Mouse (Mus musculus) CH12.LX (cell line): ENCODE measurements around the gene Rnaset2a. TPM values are rescaled to one million over a fixed set of nuclear protein-coding genes. Genes with fewer than 3 reads are reported as not detected.

Experiments
- DNase-seq: peaks from one replicate; pipeline ENCODE4 v3.0.0-alpha.2; 2013; ENCODE audit errors: extremely low read depth
- H3K27ac ChIP-seq: 2 replicates; pipeline ENCODE4 v1.5.1; 2012; ENCODE audit warnings: low read depth, mild to moderate bottlenecking, control low read depth, moderate library complexity; ENCODE audit not compliant: insufficient read depth
- H3K27me3 ChIP-seq: replicated peaks from 2 replicates; pipeline ENCODE3; 2012; ENCODE audit warnings: inconsistent platforms
- H3K36me3 ChIP-seq, 2 experiments: replicated peaks in 1 of 2; 2 replicates each; pipeline versions ENCODE3 to v1.6.1; 2012; ENCODE audit warnings: inconsistent platforms in 1 of 2, low read length in 1 of 2, mild to moderate bottlenecking in 1 of 2, mixed read lengths in 1 of 2, moderate library complexity in 1 of 2; ENCODE audit not compliant: control insufficient read depth in 1 of 2, insufficient read depth in 1 of 2
- H3K4me1 ChIP-seq, 2 experiments: 2 replicates each; pipeline ENCODE4 v1.6.1; 2012; ENCODE audit warnings: inconsistent platforms in 1 of 2, moderate library complexity in 1 of 2; ENCODE audit not compliant: insufficient read depth in 2 of 2, control insufficient read depth in 1 of 2
- H3K4me2 ChIP-seq: 2 replicates; pipeline ENCODE4 v1.6.1; 2012; ENCODE audit warnings: low read depth, mild to moderate bottlenecking, control low read depth; ENCODE audit not compliant: poor library complexity, insufficient read depth, severe bottlenecking
- H3K4me3 ChIP-seq, 3 experiments: fragments of 150-350 bp in 1 of 3; sonication (generic) in 1 of 3; replicated peaks in 1 of 3; 2 replicates each; pipeline versions ENCODE3 to v1.5.1; 2011 to 2012; ENCODE audit warnings: low read depth in 2 of 3, low read length in 2 of 3, mild to moderate bottlenecking in 2 of 3, moderate library complexity in 2 of 3, control low read depth in 1 of 3, improper control_type of control experiment in 1 of 3, inconsistent platforms in 1 of 3, mixed read lengths in 1 of 3; ENCODE audit not compliant: poor library complexity in 1 of 3
- H3K79me2 ChIP-seq: replicated peaks from 2 replicates; pipeline ENCODE4 v1.6.1; 2012; ENCODE audit warnings: mild to moderate bottlenecking, moderate library complexity; ENCODE audit not compliant: control insufficient read depth, poor library complexity, insufficient read depth, severe bottlenecking; ENCODE audit errors: extremely low read depth
- H3K9ac ChIP-seq: 2 replicates; pipeline ENCODE4 v1.6.1; 2012; ENCODE audit warnings: low read depth, mild to moderate bottlenecking, control low read depth, moderate library complexity; ENCODE audit not compliant: insufficient read depth
- H3K9me3 ChIP-seq: replicated peaks from 2 replicates; pipeline ENCODE3; 2012; ENCODE audit warnings: low read length, inconsistent platforms, mixed read lengths
- BHLHE40 ChIP-seq: IDR thresholded peaks from 2 replicates; pipeline ENCODE4 v1.6.1; 2011; ENCODE audit warnings: mild to moderate bottlenecking, low read depth, low read length, improper control_type of control experiment
- CHD1 ChIP-seq: IDR thresholded peaks from 2 replicates; pipeline ENCODE4 v1.6.1; 2012; ENCODE audit warnings: low read depth, low read length, improper control_type of control experiment, inconsistent platforms
- CHD2 ChIP-seq: IDR thresholded peaks from 2 replicates; pipeline ENCODE4 v1.6.1; 2011; ENCODE audit warnings: low read length, improper control_type of control experiment
- CTCF ChIP-seq, 2 experiments: IDR thresholded peaks in 1 of 2; conservative IDR thresholded peaks in 1 of 2; 2 replicates each; pipeline ENCODE4 v1.5.1; 2011 to 2012; ENCODE audit warnings: low read depth in 2 of 2, low read length in 2 of 2, improper control_type of control experiment in 1 of 2, inconsistent platforms in 1 of 2, mild to moderate bottlenecking in 1 of 2, moderate library complexity in 1 of 2
- ELF1 ChIP-seq: IDR thresholded peaks from 2 replicates; pipeline ENCODE4 v1.6.1; 2014; ENCODE audit warnings: low read depth, mild to moderate bottlenecking, inconsistent platforms, low read length, improper control_type of control experiment
- EP300 ChIP-seq: IDR thresholded peaks from 2 replicates; pipeline ENCODE4 v1.6.1; 2011; ENCODE audit warnings: low read length, improper control_type of control experiment
- GABPA ChIP-seq: IDR thresholded peaks from 2 replicates; pipeline ENCODE4 v1.6.1; 2012; ENCODE audit warnings: low read depth, low read length, improper control_type of control experiment, inconsistent platforms; ENCODE audit not compliant: insufficient replicate concordance
- HCFC1 ChIP-seq: IDR thresholded peaks from 2 replicates; pipeline ENCODE4 v1.6.1; 2012; ENCODE audit warnings: low read depth, mild to moderate bottlenecking, inconsistent platforms, low read length, improper control_type of control experiment
- KAT2A ChIP-seq: IDR thresholded peaks from 2 replicates; pipeline ENCODE4 v1.6.1; 2012; ENCODE audit warnings: low read length, improper control_type of control experiment, inconsistent platforms; ENCODE audit not compliant: insufficient replicate concordance
- MXI1 ChIP-seq: IDR thresholded peaks from 2 replicates; pipeline ENCODE4 v1.6.1; 2011; ENCODE audit warnings: mild to moderate bottlenecking, low read depth, low read length, improper control_type of control experiment
- MYC ChIP-seq: IDR thresholded peaks from 2 replicates; pipeline ENCODE4 v1.6.1; 2011; ENCODE audit warnings: low read depth, mild to moderate bottlenecking, improper control_type of control experiment, low read length
- NRF1 ChIP-seq: IDR thresholded peaks from 2 replicates; pipeline ENCODE4 v1.6.1; 2014; ENCODE audit warnings: low read depth, mild to moderate bottlenecking, inconsistent platforms, low read length, improper control_type of control experiment, moderate library complexity
- PAX5 ChIP-seq: IDR thresholded peaks from 2 replicates; pipeline ENCODE4 v1.6.1; 2012; ENCODE audit warnings: low read length, inconsistent platforms, mixed read lengths
- POLR2A ChIP-seq: IDR thresholded peaks from 2 replicates; pipeline ENCODE4 v1.6.1; 2011; ENCODE audit warnings: low read depth, mild to moderate bottlenecking, improper control_type of control experiment, low read length
- RCOR1 ChIP-seq: conservative IDR thresholded peaks from 2 replicates; pipeline ENCODE4 v1.6.1; 2012; ENCODE audit warnings: low read depth, mild to moderate bottlenecking, inconsistent platforms, low read length, improper control_type of control experiment
- TBP ChIP-seq: conservative IDR thresholded peaks from 2 replicates; pipeline ENCODE4 v1.6.1; 2011; ENCODE audit warnings: low read depth, low read length, improper control_type of control experiment
- TCF12 ChIP-seq: IDR thresholded peaks from 2 replicates; pipeline ENCODE4 v1.6.1; 2014; ENCODE audit warnings: low read depth, mild to moderate bottlenecking, inconsistent platforms, low read length, improper control_type of control experiment
- USF2 ChIP-seq: conservative IDR thresholded peaks from 2 replicates; pipeline ENCODE4 v1.6.1; 2011; ENCODE audit warnings: low read depth, low read length, improper control_type of control experiment
- ZC3H11A ChIP-seq: IDR thresholded peaks from 2 replicates; pipeline ENCODE4 v1.6.1; 2012; ENCODE audit warnings: low read depth, mild to moderate bottlenecking, inconsistent platforms, low read length, improper control_type of control experiment
- ZNF384 ChIP-seq: IDR thresholded peaks from 2 replicates; pipeline ENCODE4 v1.6.1; 2012; ENCODE audit warnings: low read depth, low read length, improper control_type of control experiment, inconsistent platforms
- dilution Hi-C: fragments of 300-500 bp; cut with MboI; formaldehyde crosslinking; loops from 2 replicates; pipeline ENCODE4 v1.14.3; 2020; ENCODE audit warnings: low sequenced_read_pairs; ENCODE audit not compliant: extremely low pct_unique_long_range_greater_than_20kb, extremely low pct_ligation_motif_present
- in situ Hi-C: fragments of 300-500 bp; cut with MboI; formaldehyde crosslinking; loops from 3 replicates; pipeline ENCODE4 v1.14.3; 2019; ENCODE audit warnings: low sequenced_read_pairs, low pct_ligation_motif_present, low pct_unique_long_range_greater_than_20kb, mixed read lengths
- polyA plus RNA-seq: library from polyadenylated mRNA; unstranded; fragments of >175 nt; gene quantifications from 2 replicates; pipeline ENCODE4 v1.2.1, GENCODE M21; 2012; ENCODE audit warnings: low read depth; ENCODE audit not compliant: insufficient read length
- total RNA-seq, 2 experiments: library from RNA; depleted of rRNA; stranded (reverse); fragments of 300-350 nt in 1 of 2; fragments of >200 nt in 1 of 2; gene quantifications; 2 replicates each; pipeline ENCODE4 v1.2.3; 2012 to 2014

The Rnaset2a gene
- total and polyA plus RNA-seq, 3 experiments = 17.0 to 53.2 (median 22.1) TPM

DNA sequence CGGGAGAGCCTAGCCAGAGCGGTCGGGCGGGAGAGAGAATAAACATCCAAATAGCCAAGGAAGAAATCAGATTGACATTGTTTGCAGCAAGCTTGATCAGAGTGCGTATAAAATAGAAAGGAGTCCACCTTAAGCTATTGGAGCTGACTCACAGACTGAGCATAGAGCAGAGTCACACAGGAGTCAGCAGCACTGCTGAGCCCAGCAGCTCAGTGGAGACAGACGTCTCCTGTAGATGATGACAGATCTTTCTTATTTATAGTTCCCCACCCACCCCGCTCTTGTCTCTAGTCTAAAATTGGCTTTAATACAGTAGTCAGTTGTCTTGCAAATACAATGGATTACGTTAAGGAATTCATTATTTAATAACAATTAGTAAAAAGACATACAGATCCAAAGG lies 45.8 kb upstream of the Rnaset2a start:
- H3K4me2 ChIP-seq = no peak overlapping the region
- H3K9ac ChIP-seq = no peak overlapping the region
- H3K27me3 ChIP-seq = no peaks in the 10 kb centered on the region
- dilution Hi-C loops (no loop called here), in situ Hi-C loops (loop anchor here (10.0 kb wide), 1 partner anchor 111 kb away; no protein-coding TSS in a partner anchor)
- H3K4me1 ChIP-seq = peaks cover 15 to 56% of the 10 kb centered on the region in 2 experiments; a peak in 3 of 4 replicates
- H3K4me3 ChIP-seq = no peak overlapping the region
- no peaks in the 10 kb centered on the region for H3K79me2 ChIP-seq
- peaks cover 37 to 69% of the 10 kb centered on the region in 2 experiments for H3K36me3 ChIP-seq
- H3K27ac ChIP-seq = no peak overlapping the region
- TF ChIP-seq ZC3H11A = no peak
- TF ChIP-seq PAX5 = no peak
- no peak for TF ChIP-seq USF2
- TF ChIP-seq RCOR1 = no peak
- TF ChIP-seq EP300 = no peak
- no peak for TF ChIP-seq CHD1
- no peak for TF ChIP-seq TBP
- no peak for TF ChIP-seq MXI1
- TF ChIP-seq GABPA = no peak
- TF ChIP-seq POLR2A = no peak
- no peak for TF ChIP-seq CHD2
- no peak for DNase-seq
- H3K9me3 ChIP-seq = no peaks in the 10 kb centered on the region

- no peak for TF ChIP-seq TCF12
- TF ChIP-seq HCFC1 = no peak
- no peak for TF ChIP-seq BHLHE40
- no peak for TF ChIP-seq CTCF (conservative IDR thresholded peaks at IDR 0.05 in 1 of 2, IDR thresholded peaks at IDR 0.05 in 1 of 2; ENCODE audit: low read depth in 2 of 2, low read length in 2 of 2)
- TF ChIP-seq PAX5 = no peak
- no peak for TF ChIP-seq KAT2A
- TF ChIP-seq NRF1 = no peak
- no peak for TF ChIP-seq CHD1
- TF ChIP-seq ELF1 = no peak
- no peak for TF ChIP-seq ZNF384
- TF ChIP-seq ZC3H11A = no peak
- no peak for TF ChIP-seq USF2
- TF ChIP-seq MYC = no peak
- TF ChIP-seq RCOR1 = no peak
- H3K36me3 ChIP-seq = peaks cover 62 to 89% of the 10 kb centered on the region in 2 experiments
Observed at GRCm38 (mm10) chr17:8184217-8184616, 36.3 kb upstream of the Rnaset2a start.

More at GRCm38 (mm10) chr17:8184217-8184616, 36.3 kb upstream of the Rnaset2a start:
- no peak overlapping the region for H3K4me3 ChIP-seq
- in situ Hi-C loops = no loop called here
- peaks cover 0 to 5% of the 10 kb centered on the region in 2 experiments; a peak in 1 of 4 replicates for H3K4me1 ChIP-seq
- DNase-seq = no peak
- no peak overlapping the region for H3K9ac ChIP-seq
- H3K27me3 ChIP-seq = no peaks in the 10 kb centered on the region
- no peaks in the 10 kb centered on the region for H3K9me3 ChIP-seq
- no peak overlapping the region for H3K27ac ChIP-seq
- no peaks in the 10 kb centered on the region for H3K79me2 ChIP-seq
- dilution Hi-C loops = no loop called here
- H3K4me2 ChIP-seq = no peak overlapping the region
